Mouse (Mus musculus): ENCODE data around the gene Npcd.

DNA sequence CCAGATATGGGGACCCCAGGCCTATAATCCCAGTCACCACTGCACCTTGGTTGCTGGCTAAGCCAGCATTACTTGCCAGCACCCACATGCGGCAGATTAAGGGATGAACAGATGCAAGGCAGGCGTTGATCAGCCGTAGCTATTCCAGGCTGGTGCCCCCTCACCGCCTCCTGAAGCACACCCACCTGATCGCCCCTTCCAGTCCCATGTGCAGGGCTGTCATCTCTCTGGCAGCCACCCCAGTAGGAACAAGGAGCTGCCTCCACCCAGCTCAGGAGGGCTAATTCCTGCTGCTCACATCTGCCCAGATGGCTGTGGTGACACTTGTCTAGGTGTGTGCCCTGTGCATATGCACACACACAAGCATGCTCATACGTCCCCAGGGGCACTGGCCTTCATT is 73.1 kb downstream of the Npcd start:
- TF ChIP-seq POLR2A (IDR thresholded peaks at IDR 0.05; ENCODE audit: insufficient read depth, low read depth, low read length) (no peak), EP300 (IDR thresholded peaks at IDR 0.05; ENCODE audit: insufficient read depth, low read depth, low read length) (no peak), CTCF (IDR thresholded peaks at IDR 0.05) (no peak)

Data from heart, adult 2 months (tissue).